Mouse (Mus musculus) CH12.LX (cell line): Measurements from ENCODE around the gene Emilin3. TPM values are rescaled to one million over a fixed set of nuclear protein-coding genes. Genes with fewer than 3 reads are reported as not detected.

ENCODE experiments used
- DNase-seq: peaks from one replicate; pipeline ENCODE4 v3.0.0-alpha.2; 2013; ENCODE audit errors: extremely low read depth
- H3K27ac ChIP-seq: 2 replicates; pipeline ENCODE4 v1.5.1; 2012; ENCODE audit warnings: low read depth, mild to moderate bottlenecking, control low read depth, moderate library complexity; ENCODE audit not compliant: insufficient read depth
- H3K27me3 ChIP-seq: replicated peaks from 2 replicates; pipeline ENCODE3; 2012; ENCODE audit warnings: inconsistent platforms
- H3K36me3 ChIP-seq, 2 experiments: replicated peaks in 1 of 2; 2 replicates each; pipeline versions ENCODE3 to v1.6.1; 2012; ENCODE audit warnings: inconsistent platforms in 1 of 2, low read length in 1 of 2, mild to moderate bottlenecking in 1 of 2, mixed read lengths in 1 of 2, moderate library complexity in 1 of 2; ENCODE audit not compliant: control insufficient read depth in 1 of 2, insufficient read depth in 1 of 2
- H3K4me1 ChIP-seq, 2 experiments: 2 replicates each; pipeline ENCODE4 v1.6.1; 2012; ENCODE audit warnings: inconsistent platforms in 1 of 2, moderate library complexity in 1 of 2; ENCODE audit not compliant: insufficient read depth in 2 of 2, control insufficient read depth in 1 of 2
- H3K4me2 ChIP-seq: 2 replicates; pipeline ENCODE4 v1.6.1; 2012; ENCODE audit warnings: low read depth, mild to moderate bottlenecking, control low read depth; ENCODE audit not compliant: poor library complexity, insufficient read depth, severe bottlenecking
- H3K4me3 ChIP-seq, 3 experiments: fragments of 150-350 bp in 1 of 3; sonication (generic) in 1 of 3; replicated peaks in 1 of 3; 2 replicates each; pipeline versions ENCODE3 to v1.5.1; 2011 to 2012; ENCODE audit warnings: low read depth in 2 of 3, low read length in 2 of 3, mild to moderate bottlenecking in 2 of 3, moderate library complexity in 2 of 3, control low read depth in 1 of 3, improper control_type of control experiment in 1 of 3, inconsistent platforms in 1 of 3, mixed read lengths in 1 of 3; ENCODE audit not compliant: poor library complexity in 1 of 3
- H3K79me2 ChIP-seq: replicated peaks from 2 replicates; pipeline ENCODE4 v1.6.1; 2012; ENCODE audit warnings: mild to moderate bottlenecking, moderate library complexity; ENCODE audit not compliant: control insufficient read depth, poor library complexity, insufficient read depth, severe bottlenecking; ENCODE audit errors: extremely low read depth
- H3K9ac ChIP-seq: 2 replicates; pipeline ENCODE4 v1.6.1; 2012; ENCODE audit warnings: low read depth, mild to moderate bottlenecking, control low read depth, moderate library complexity; ENCODE audit not compliant: insufficient read depth
- H3K9me3 ChIP-seq: replicated peaks from 2 replicates; pipeline ENCODE3; 2012; ENCODE audit warnings: low read length, inconsistent platforms, mixed read lengths
- E2F4 ChIP-seq: IDR thresholded peaks from 2 replicates; pipeline ENCODE4 v1.6.1; 2011; ENCODE audit warnings: low read depth, low read length, improper control_type of control experiment; ENCODE audit not compliant: insufficient replicate concordance
- ELF1 ChIP-seq: IDR thresholded peaks from 2 replicates; pipeline ENCODE4 v1.6.1; 2014; ENCODE audit warnings: low read depth, mild to moderate bottlenecking, inconsistent platforms, low read length, improper control_type of control experiment
- EP300 ChIP-seq: IDR thresholded peaks from 2 replicates; pipeline ENCODE4 v1.6.1; 2011; ENCODE audit warnings: low read length, improper control_type of control experiment
- ETS1 ChIP-seq: conservative IDR thresholded peaks from 2 replicates; pipeline ENCODE4 v1.6.1; 2012; ENCODE audit warnings: low read depth, mild to moderate bottlenecking, inconsistent platforms, low read length, improper control_type of control experiment, moderate library complexity
- HCFC1 ChIP-seq: IDR thresholded peaks from 2 replicates; pipeline ENCODE4 v1.6.1; 2012; ENCODE audit warnings: low read depth, mild to moderate bottlenecking, inconsistent platforms, low read length, improper control_type of control experiment
- IRF4 ChIP-seq: IDR thresholded peaks from 2 replicates; pipeline ENCODE4 v1.6.1; 2014; ENCODE audit warnings: low read depth, mild to moderate bottlenecking, inconsistent platforms, low read length, improper control_type of control experiment
- JUND ChIP-seq: conservative IDR thresholded peaks from 2 replicates; pipeline ENCODE4 v1.6.1; 2011; ENCODE audit warnings: low read depth, low read length, improper control_type of control experiment
- KAT2A ChIP-seq: IDR thresholded peaks from 2 replicates; pipeline ENCODE4 v1.6.1; 2012; ENCODE audit warnings: low read length, improper control_type of control experiment, inconsistent platforms; ENCODE audit not compliant: insufficient replicate concordance
- MAFK ChIP-seq: IDR thresholded peaks from 2 replicates; pipeline ENCODE4 v1.6.1; 2011; ENCODE audit warnings: low read length, improper control_type of control experiment; ENCODE audit not compliant: insufficient replicate concordance
- MEF2A ChIP-seq: IDR thresholded peaks from 2 replicates; pipeline ENCODE4 v1.6.1; 2014; ENCODE audit warnings: low read depth, mild to moderate bottlenecking, inconsistent platforms, low read length, improper control_type of control experiment, borderline replicate concordance
- MXI1 ChIP-seq: IDR thresholded peaks from 2 replicates; pipeline ENCODE4 v1.6.1; 2011; ENCODE audit warnings: mild to moderate bottlenecking, low read depth, low read length, improper control_type of control experiment
- MYC ChIP-seq: IDR thresholded peaks from 2 replicates; pipeline ENCODE4 v1.6.1; 2011; ENCODE audit warnings: low read depth, mild to moderate bottlenecking, improper control_type of control experiment, low read length
- NELFE ChIP-seq: IDR thresholded peaks from 2 replicates; pipeline ENCODE4 v1.6.1; 2011; ENCODE audit warnings: low read depth, low read length, improper control_type of control experiment
- PAX5 ChIP-seq: IDR thresholded peaks from 2 replicates; pipeline ENCODE4 v1.6.1; 2012; ENCODE audit warnings: low read length, inconsistent platforms, mixed read lengths
- POLR2A ChIP-seq: IDR thresholded peaks from 2 replicates; pipeline ENCODE4 v1.6.1; 2011; ENCODE audit warnings: low read depth, mild to moderate bottlenecking, improper control_type of control experiment, low read length
- POLR2AphosphoS2 ChIP-seq: IDR thresholded peaks from 2 replicates; pipeline ENCODE4 v1.6.1; 2011; ENCODE audit warnings: low read depth, low read length, improper control_type of control experiment
- RAD21 ChIP-seq: IDR thresholded peaks from 2 replicates; pipeline ENCODE4 v1.6.1; 2011; ENCODE audit warnings: low read depth, mild to moderate bottlenecking, low read length, improper control_type of control experiment, moderate library complexity
- SIN3A ChIP-seq: IDR thresholded peaks from 2 replicates; pipeline ENCODE4 v1.6.1; 2012; ENCODE audit warnings: low read length, improper control_type of control experiment, inconsistent platforms
- SMC3 ChIP-seq: IDR thresholded peaks from 2 replicates; pipeline ENCODE4 v1.6.1; 2011; ENCODE audit warnings: low read depth, low read length, improper control_type of control experiment
- TBP ChIP-seq: conservative IDR thresholded peaks from 2 replicates; pipeline ENCODE4 v1.6.1; 2011; ENCODE audit warnings: low read depth, low read length, improper control_type of control experiment
- USF2 ChIP-seq: conservative IDR thresholded peaks from 2 replicates; pipeline ENCODE4 v1.6.1; 2011; ENCODE audit warnings: low read depth, low read length, improper control_type of control experiment
- ZC3H11A ChIP-seq: IDR thresholded peaks from 2 replicates; pipeline ENCODE4 v1.6.1; 2012; ENCODE audit warnings: low read depth, mild to moderate bottlenecking, inconsistent platforms, low read length, improper control_type of control experiment
- ZMIZ1 ChIP-seq: IDR thresholded peaks from 2 replicates; pipeline ENCODE4 v1.6.1; 2012; ENCODE audit warnings: low read depth, mild to moderate bottlenecking, inconsistent platforms, low read length, improper control_type of control experiment
- ZNF384 ChIP-seq: IDR thresholded peaks from 2 replicates; pipeline ENCODE4 v1.6.1; 2012; ENCODE audit warnings: low read depth, low read length, improper control_type of control experiment, inconsistent platforms
- dilution Hi-C: fragments of 300-500 bp; cut with MboI; formaldehyde crosslinking; loops from 2 replicates; pipeline ENCODE4 v1.14.3; 2020; ENCODE audit warnings: low sequenced_read_pairs; ENCODE audit not compliant: extremely low pct_unique_long_range_greater_than_20kb, extremely low pct_ligation_motif_present
- in situ Hi-C: fragments of 300-500 bp; cut with MboI; formaldehyde crosslinking; loops from 3 replicates; pipeline ENCODE4 v1.14.3; 2019; ENCODE audit warnings: low sequenced_read_pairs, low pct_ligation_motif_present, low pct_unique_long_range_greater_than_20kb, mixed read lengths
- polyA plus RNA-seq: library from polyadenylated mRNA; unstranded; fragments of >175 nt; gene quantifications from 2 replicates; pipeline ENCODE4 v1.2.1, GENCODE M21; 2012; ENCODE audit warnings: low read depth; ENCODE audit not compliant: insufficient read length
- total RNA-seq, 2 experiments: library from RNA; depleted of rRNA; stranded (reverse); fragments of 300-350 nt in 1 of 2; fragments of >200 nt in 1 of 2; gene quantifications; 2 replicates each; pipeline ENCODE4 v1.2.3; 2012 to 2014

Gene Emilin3
- total and polyA plus RNA-seq, 3 experiments: not detected

DNA sequence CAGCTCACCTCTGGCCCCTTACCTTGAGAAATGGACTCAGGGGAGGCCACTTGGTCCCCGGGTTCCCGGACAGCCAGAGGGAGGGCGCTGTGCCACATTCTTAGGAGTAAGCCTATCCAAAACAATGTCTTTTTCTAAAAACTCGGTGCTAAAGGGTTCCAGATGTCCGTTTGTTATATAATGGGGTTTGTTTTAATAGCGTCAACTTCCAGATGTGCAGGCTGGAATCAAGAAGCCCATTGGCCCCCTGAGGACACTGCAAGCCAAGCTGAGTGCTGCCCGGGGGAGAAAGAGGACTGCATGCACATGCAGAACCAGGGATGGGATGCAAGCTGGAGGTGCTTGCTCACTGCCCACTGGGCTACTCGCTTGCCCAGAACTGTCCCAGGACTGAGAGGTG lies 20.2 kb upstream of the Emilin3 start:
- in situ Hi-C loops (no loop called here), dilution Hi-C loops (no loop called here)
- Histone ChIP-seq H3K9ac (no peak overlapping the region), H3K4me2 (no peak overlapping the region), H3K36me3 (no peaks in the 10 kb centered on the region), H3K27me3 (peaks cover 6% of the 10 kb centered on the region), H3K4me3 (no peak overlapping the region), H3K27ac (no peak overlapping the region), H3K4me1 (no peaks in the 10 kb centered on the region), H3K79me2 (no peaks in the 10 kb centered on the region), H3K9me3 (no peaks in the 10 kb centered on the region)
- no peak for DNase-seq
- TF ChIP-seq IRF4 (no peak), SIN3A (no peak), ZC3H11A (no peak), RAD21 (no peak), PAX5 (no peak), MYC (no peak), POLR2AphosphoS2 (no peak), JUND (no peak), TBP (no peak), HCFC1 (no peak), ELF1 (no peak), MXI1 (no peak), ZNF384 (no peak), POLR2A (no peak), EP300 (no peak), SMC3 (no peak), KAT2A (no peak), ETS1 (no peak)

GRCm38 (mm10) chr2:160931378-160931777 lies 19.2 kb upstream of the Emilin3 start:
- Histone ChIP-seq H3K4me1 (no peaks in the 10 kb centered on the region), H3K4me2 (no peak overlapping the region), H3K9me3 (no peaks in the 10 kb centered on the region), H3K9ac (no peak overlapping the region), H3K27me3 (peaks cover 6% of the 10 kb centered on the region), H3K36me3 (no peaks in the 10 kb centered on the region), H3K79me2 (no peaks in the 10 kb centered on the region), H3K4me3 (no peak overlapping the region), H3K27ac (no peak overlapping the region)
- no peak for TF ChIP-seq ETS1
- no peak for TF ChIP-seq EP300
- no peak for TF ChIP-seq MEF2A
- TF ChIP-seq TBP: no peak
- TF ChIP-seq MAFK: no peak
- no peak for TF ChIP-seq ZMIZ1
- TF ChIP-seq USF2: no peak
- no peak for TF ChIP-seq POLR2A
- no peak for TF ChIP-seq E2F4
- no peak for TF ChIP-seq NELFE
- TF ChIP-seq ELF1: no peak
- TF ChIP-seq KAT2A: no peak
- no peak for TF ChIP-seq IRF4
- in situ Hi-C loops: no loop called here
- no peak for DNase-seq
- dilution Hi-C loops: no loop called here
